Mouse (Mus musculus) brain, embryonic 18.5 days (tissue): Measurements from ENCODE around the gene Tmem52.

Experiments used
- DNase-seq: peaks from one replicate; pipeline ENCODE4 v3.0.0-alpha.2; 2012; ENCODE audit warnings: low read depth, low spot score

The Tmem52 gene

GRCm38 (mm10) chr4:155505671-155506295 is 36.9 kb downstream of the Tmem52 start:
- DNase-seq: no peak

- DNase-seq: no peak
These were observed 39.7 kb downstream of the Tmem52 start for GRCm38 (mm10) chr4:155508614-155509013.

- no peak for DNase-seq
These were observed 42.1 kb downstream of the Tmem52 start for GRCm38 (mm10) chr4:155510981-155511380.

GRCm38 (mm10) chr4:155514810-155515209 is 45.9 kb downstream of the Tmem52 start:
- DNase-seq: no peak

- DNase-seq: no peak
These were observed 49.1 kb downstream of the Tmem52 start for GRCm38 (mm10) chr4:155517948-155518517.
